Mouse (Mus musculus): ENCODE results near the gene Zfp444.
"Not testable (repeated sequence)": the region's sequence is repeated elsewhere in the genome, so short reads cannot be mapped to it uniquely, and the experiment has no call there.

Zfp444 gene

GRCm38 (mm10) chr7:6161541-6161940 lies 10.5 kb upstream of the Zfp444 start:
- DNase-seq (ENCODE audit: low spot score): no peak

- no peak for DNase-seq (ENCODE audit: low spot score)
Observed at GRCm38 (mm10) chr7:6162172-6162571, 9.9 kb upstream of the Zfp444 start.

- no peak for DNase-seq (ENCODE audit: low spot score)
Observed at GRCm38 (mm10) chr7:6164671-6165070, 7.4 kb upstream of the Zfp444 start.

GRCm38 (mm10) chr7:6169403-6169802 lies 2.6 kb upstream of the Zfp444 start:
- DNase-seq (ENCODE audit: low spot score): peak; percentile 60

GRCm38 (mm10) chr7:6170391-6170790 lies 1.6 kb upstream of the Zfp444 start:
- DNase-seq (ENCODE audit: low spot score): no peak

GRCm38 (mm10) chr7:6170871-6171270 lies 1.2 kb upstream of the Zfp444 start:
- no peak for DNase-seq (ENCODE audit: low spot score)

GRCm38 (mm10) chr7:6171444-6172005 lies 501 bp upstream of the Zfp444 start:
- DNase-seq (ENCODE audit: low spot score): peak; percentile 75

- DNase-seq (ENCODE audit: low spot score): no peak
Observed at GRCm38 (mm10) chr7:6172674-6173244, 733 bp downstream of the Zfp444 start.

- DNase-seq (ENCODE audit: low spot score): no peak
Observed at GRCm38 (mm10) chr7:6173872-6174271, 1.8 kb downstream of the Zfp444 start.

- not testable (repeated sequence) for DNase-seq (ENCODE audit: low spot score)
Observed at GRCm38 (mm10) chr7:6174365-6174987, 2.5 kb downstream of the Zfp444 start.

- no peak for DNase-seq (ENCODE audit: low spot score)
Observed at GRCm38 (mm10) chr7:6179013-6179412, 7.0 kb downstream of the Zfp444 start.

GRCm38 (mm10) chr7:6182882-6183281 lies 10.9 kb downstream of the Zfp444 start:
- no peak for DNase-seq (ENCODE audit: low spot score)

GRCm38 (mm10) chr7:6183802-6184201 lies 11.8 kb downstream of the Zfp444 start:
- no peak for DNase-seq (ENCODE audit: low spot score)

GRCm38 (mm10) chr7:6184521-6184920 lies 12.5 kb downstream of the Zfp444 start:
- no peak for DNase-seq (ENCODE audit: low spot score)

- DNase-seq (ENCODE audit: low spot score): no peak
Observed at GRCm38 (mm10) chr7:6185391-6185790, 13.4 kb downstream of the Zfp444 start.

GRCm38 (mm10) chr7:6186176-6186575 lies 14.2 kb downstream of the Zfp444 start:
- DNase-seq (ENCODE audit: low spot score): no peak

- no peak for DNase-seq (ENCODE audit: low spot score)
Observed at GRCm38 (mm10) chr7:6186756-6187155, 14.7 kb downstream of the Zfp444 start.

GRCm38 (mm10) chr7:6189542-6189941 lies 17.5 kb downstream of the Zfp444 start:
- DNase-seq (ENCODE audit: low spot score): no peak

- DNase-seq (ENCODE audit: low spot score): peak; percentile 84
Observed at GRCm38 (mm10) chr7:6191376-6191775, 19.4 kb downstream of the Zfp444 start.

- DNase-seq (ENCODE audit: low spot score): peak; percentile 60
Observed at GRCm38 (mm10) chr7:6194129-6194528, 22.1 kb downstream of the Zfp444 start.

- DNase-seq (ENCODE audit: low spot score): no peak
Observed at GRCm38 (mm10) chr7:6195777-6196176, 23.8 kb downstream of the Zfp444 start.

- DNase-seq (ENCODE audit: low spot score): no peak
Observed at GRCm38 (mm10) chr7:6196790-6197189, 24.8 kb downstream of the Zfp444 start, which contains the start of gene Galp. Galp (plus strand) TSS chr7:6197090.

GRCm38 (mm10) chr7:6204200-6204599 lies 32.2 kb downstream of the Zfp444 start:
- no peak for DNase-seq (ENCODE audit: low spot score)

- DNase-seq (ENCODE audit: low spot score): peak; percentile 7
Observed at GRCm38 (mm10) chr7:6213144-6213543, 41.1 kb downstream of the Zfp444 start.

All from urinary bladder, postnatal 14 days (tissue).